Mouse (Mus musculus) small intestine, adult 2 months (tissue): ENCODE data around the gene Qprt.

Source experiments
- CTCF ChIP-seq: fragments of 200-500 bp; IDR thresholded peaks from 2 replicates; pipeline ENCODE4 v1.5.1; 2012; ENCODE audit warnings: low read depth, mild to moderate bottlenecking, control low read depth, inconsistent platforms, low read length, moderate library complexity, mixed read lengths; ENCODE audit not compliant: insufficient replicate concordance, insufficient read length; ENCODE audit errors: extremely low read depth
- POLR2A ChIP-seq: fragments of 200-500 bp; IDR thresholded peaks from 2 replicates; pipeline ENCODE4 v1.6.1; 2012; ENCODE audit warnings: low read depth, mild to moderate bottlenecking, control low read depth, inconsistent platforms, low read length, moderate library complexity

DNA sequence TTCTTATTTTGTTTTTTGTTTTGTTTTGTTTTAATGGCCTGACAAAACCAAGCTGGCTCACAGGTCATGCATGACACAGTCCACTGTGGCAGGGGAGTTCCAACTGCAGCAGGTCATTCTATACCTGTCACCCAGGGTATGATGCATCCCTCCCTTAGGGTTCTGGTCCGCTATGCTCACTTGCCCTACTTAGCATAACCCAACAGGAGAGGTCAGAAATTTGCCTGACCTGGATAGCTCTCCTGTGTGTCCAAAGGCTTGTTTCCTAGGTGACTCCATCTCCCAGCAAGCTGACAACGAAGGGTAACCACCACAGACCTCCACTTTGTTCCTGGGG lies 24.2 kb upstream of the Qprt start:
- TF ChIP-seq CTCF (no peak), POLR2A (no peak)
